In the genomic region with DNA sequence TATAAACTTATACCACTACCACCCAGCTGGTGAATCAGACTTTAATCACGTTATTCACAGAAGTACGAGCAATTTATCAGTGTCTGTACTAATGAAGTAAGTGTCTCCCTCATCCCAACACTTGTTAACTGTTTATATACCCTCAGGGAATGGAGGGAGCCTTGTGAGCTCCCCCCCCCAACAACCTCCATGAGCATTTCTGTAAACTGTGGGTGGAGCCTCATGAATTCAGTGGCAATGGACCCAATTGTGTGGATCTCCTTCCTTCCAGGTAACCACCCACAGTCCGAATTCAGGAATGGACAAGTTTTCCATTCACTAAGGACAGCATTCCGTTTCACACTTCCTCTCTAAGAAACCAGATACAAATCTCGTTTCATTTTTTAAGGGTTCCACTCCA, we compare ENCODE assay signal across 23 mouse cellular contexts. TPM values are rescaled to one million over a fixed set of nuclear protein-coding genes. Genes with fewer than 3 reads are reported as not detected.
DNase-seq lines count a peak whose midpoint lies in the region; ATAC-seq and TF ChIP-seq lines count a peak whose summit lies in the region.
"Had no signal": no experiment of that assay in that cellular context is flagged by ENCODE, and none has a peak within 500 bp of the region (broad histone marks: within the 10 kb centered on the region; RNA-seq: fewer than 3 reads in every experiment).

No protein-coding gene starts in this region.

- no peak for TF ChIP-seq CTCF in testis, adult 2 months (IDR thresholded peaks at IDR 0.05; ENCODE audit: control insufficient read depth, insufficient read depth, insufficient replicate concordance, low read depth, low read length)
- no peak for TF ChIP-seq CTCF in MEL (IDR thresholded peaks at IDR 0.05 in 2 of 3, conservative IDR thresholded peaks at IDR 0.05 in 1 of 3; ENCODE audit: control insufficient read depth in 1 of 3, insufficient read depth in 1 of 3, low read depth in 2 of 3, low read length in 3 of 3, poor library complexity in 1 of 3, severe bottlenecking in 1 of 3)

- 75% methylated on average over 5 of the region's 5 CpGs for WGBS in heart, embryonic 12.5 days
- WGBS in midbrain, embryonic 11.5 days, result 89% methylated on average over 5 of the region's 5 CpGs
- 87% methylated on average over 5 of the region's 5 CpGs for WGBS in midbrain, embryonic 16.5 days

- H3K27ac ChIP-seq in heart, embryonic 12.5 days (ENCODE audit: poor library complexity, severe bottlenecking), result no peak overlapping the region
- H3K27ac ChIP-seq in midbrain, embryonic 11.5 days (ENCODE audit: low read depth, low read length), result no peak overlapping the region
- H3K27ac ChIP-seq in midbrain, embryonic 16.5 days (ENCODE audit: low read length), result no peak overlapping the region
- H3K27ac ChIP-seq in testis, adult 2 months (ENCODE audit: control insufficient read depth, insufficient read depth, low read depth, low read length), result no peak overlapping the region
- H3K27ac ChIP-seq in MEL (ENCODE audit: control insufficient read depth, low read depth, low read length), result peak overlapping the region; percentile 9; the same call in 1 of the 2 replicates

- no peaks in the 10 kb centered on the region; the same call in 1 of the 2 replicates for H3K79me2 ChIP-seq in MEL (ENCODE audit: control insufficient read depth, insufficient read depth, low read length, poor library complexity)

- peak; percentile 63 for DNase-seq in heart, adult 11 months
- peak; percentile 78 for DNase-seq in midbrain, embryonic 11.5 days (ENCODE audit: low spot score, missing footprints)
- DNase-seq in testis, postnatal 14 days (ENCODE audit: low spot score), result no peak
- peak; percentile 25 for DNase-seq in MEL (ENCODE audit: low read depth, low spot score)
- DNase-seq in yolk sac, embryonic 10.5 days (ENCODE audit: low spot score), result no peak
- DNase-seq: adrenal gland, adult 2 months; adrenal gland, adult 8-10 months; adrenal gland, postnatal 10 days; adrenal gland, postnatal 14 days; adrenal gland, postnatal 25 days; adrenal gland, postnatal 36 days; B cell, adult 2 months; cerebellum, adult 11 months; cerebellum, adult 11-12 months; cerebellum, adult 18-20 months had no signal

- TF ChIP-seq RAD21 in MEL (IDR thresholded peaks at IDR 0.05; ENCODE audit: low read depth, low read length), result no peak

- ATAC-seq in heart, embryonic 12.5 days (ENCODE audit: insufficient number of reproducible peaks, low FRiP score), result no peak
- ATAC-seq in midbrain, embryonic 11.5 days (ENCODE audit: low FRiP score), result no peak
- no peak for ATAC-seq in midbrain, embryonic 16.5 days
- ATAC-seq: activated CD4-positive, CD25-positive, alpha-beta regulatory T cell, adult 4 months; CD4-positive, CD25-positive, alpha-beta regulatory T cell, adult 4 months; Patski had no signal

- H3K4me1 ChIP-seq in heart, embryonic 12.5 days (replicated peaks), result peaks cover 3% of the 10 kb centered on the region
- H3K4me1 ChIP-seq in midbrain, embryonic 11.5 days (ENCODE audit: control insufficient read depth, insufficient read depth, low read length), result 0 out of 2 replicates have a peak, but pooled peaks cover 3% of the 10 kb centered on the region
- H3K4me1 ChIP-seq in midbrain, embryonic 16.5 days (ENCODE audit: control insufficient read depth, insufficient read depth, low read length), result peaks cover 3% of the 10 kb centered on the region
- peaks cover 3% of the 10 kb centered on the region for H3K4me1 ChIP-seq in testis, adult 2 months (ENCODE audit: control insufficient read depth, insufficient read depth, low read length)
- peaks cover 19 to 27% of the 10 kb centered on the region in 2 experiments for H3K4me1 ChIP-seq in MEL (ENCODE audit: control insufficient read depth in 1 of 2, insufficient read depth in 2 of 2, low read length in 2 of 2)

- no peak for TF ChIP-seq POLR2A in testis, adult 2 months (IDR thresholded peaks at IDR 0.05; ENCODE audit: control insufficient read depth, low read depth, low read length)
- no peak for TF ChIP-seq POLR2A in MEL (IDR thresholded peaks at IDR 0.05; ENCODE audit: control insufficient read depth in 1 of 2, insufficient read depth in 1 of 2, low read depth in 1 of 2, low read length in 2 of 2, poor library complexity in 1 of 2)

- 0 out of 4 replicates have a peak, but pooled peaks of 1 of the 2 experiments have one; percentile 6 for TF ChIP-seq EP300 in MEL (IDR thresholded peaks at IDR 0.05; ENCODE audit: low read depth in 1 of 2, low read length in 2 of 2)

- no peak overlapping the region for H3K4me3 ChIP-seq in heart, embryonic 12.5 days
- H3K4me3 ChIP-seq in midbrain, embryonic 11.5 days (ENCODE audit: low read depth, low read length), result no peak overlapping the region
- H3K4me3 ChIP-seq in midbrain, embryonic 16.5 days (ENCODE audit: low read depth, low read length), result no peak overlapping the region
- H3K4me3 ChIP-seq in testis, adult 2 months (ENCODE audit: control insufficient read depth, low read depth, low read length), result peak overlapping the region; percentile 39; the same call in 1 of the 2 replicates
- H3K4me3 ChIP-seq in MEL (ENCODE audit: control insufficient read depth in 1 of 2, insufficient read depth in 1 of 2, low read depth in 2 of 2, low read length in 2 of 2), result peak overlapping the region in 1 of 2 experiments; percentile 19; a peak in 1 of 4 replicates

- H3K27me3 ChIP-seq in heart, embryonic 12.5 days (replicated peaks), result no peaks in the 10 kb centered on the region
- no peaks in the 10 kb centered on the region for H3K27me3 ChIP-seq in midbrain, embryonic 11.5 days (ENCODE audit: control insufficient read depth, insufficient read depth, low read length)
- no peaks in the 10 kb centered on the region for H3K27me3 ChIP-seq in midbrain, embryonic 16.5 days (ENCODE audit: control insufficient read depth, insufficient read depth, low read depth, low read length)
- H3K27me3 ChIP-seq in testis, adult 2 months (ENCODE audit: control insufficient read depth, insufficient read depth, low read length), result no peaks in the 10 kb centered on the region
- H3K27me3 ChIP-seq in MEL (ENCODE audit: control insufficient read depth in 1 of 2, insufficient read depth in 2 of 2, low read length in 2 of 2), result no peaks in the 10 kb centered on the region
- H3K27me3 ChIP-seq: CH12.LX, Patski had no signal

- H3K4me2 ChIP-seq in heart, embryonic 12.5 days, result no peak overlapping the region
- H3K4me2 ChIP-seq in midbrain, embryonic 11.5 days, result no peak overlapping the region
- no peak overlapping the region for H3K4me2 ChIP-seq in midbrain, embryonic 16.5 days (ENCODE audit: low read length)

- H3K36me3 ChIP-seq in heart, embryonic 12.5 days, result no peaks in the 10 kb centered on the region
- H3K36me3 ChIP-seq in midbrain, embryonic 11.5 days (ENCODE audit: control insufficient read depth, insufficient read depth, low read length), result no peaks in the 10 kb centered on the region
- no peaks in the 10 kb centered on the region for H3K36me3 ChIP-seq in midbrain, embryonic 16.5 days (ENCODE audit: control insufficient read depth, insufficient read depth, low read length)
- no peaks in the 10 kb centered on the region for H3K36me3 ChIP-seq in testis, adult 2 months (ENCODE audit: control insufficient read depth, insufficient read depth, low read length)
- peaks cover 0 to 21% of the 10 kb centered on the region in 2 experiments; a peak in 2 of 4 replicates for H3K36me3 ChIP-seq in MEL (ENCODE audit: control insufficient read depth in 1 of 2, insufficient read depth in 2 of 2, low read length in 2 of 2)
- H3K36me3 ChIP-seq: G1E had no signal

- no peak overlapping the region for H3K9ac ChIP-seq in heart, embryonic 12.5 days
- H3K9ac ChIP-seq in midbrain, embryonic 11.5 days (ENCODE audit: low read length), result no peak overlapping the region
- no peak overlapping the region for H3K9ac ChIP-seq in midbrain, embryonic 16.5 days (ENCODE audit: low read depth, low read length)
- no peak overlapping the region for H3K9ac ChIP-seq in MEL (ENCODE audit: control insufficient read depth, low read depth, low read length, poor library complexity, severe bottlenecking)

- no peaks in the 10 kb centered on the region for H3K9me3 ChIP-seq in heart, embryonic 12.5 days (replicated peaks)
- no peaks in the 10 kb centered on the region for H3K9me3 ChIP-seq in midbrain, embryonic 11.5 days (ENCODE audit: control insufficient read depth, low read length)
- no peaks in the 10 kb centered on the region for H3K9me3 ChIP-seq in midbrain, embryonic 16.5 days (replicated peaks; ENCODE audit: control insufficient read depth, low read length, poor library complexity, severe bottlenecking)
- H3K9me3 ChIP-seq in MEL (replicated peaks; ENCODE audit: insufficient read depth, low read length), result no peaks in the 10 kb centered on the region
- H3K9me3 ChIP-seq: G1E had no signal

RNA-seq across cellular contexts. Expression of a gene that starts 5.1 kb away (rescaled TPM):
- 7.4 and 10.4 TPM in 2 replicates for polyA plus RNA-seq in heart, embryonic 12.5 days (2016; fragmentation: Nextera tagmentation; extraction: Ambion mirVana)
- polyA plus RNA-seq in midbrain, embryonic 11.5 days (2014; fragmentation: Nextera tagmentation; extraction: Ambion mirVana), result 13.2 and 19.9 TPM in 2 replicates
- polyA plus RNA-seq in midbrain, embryonic 16.5 days (2015; fragmentation: Nextera tagmentation; extraction: Ambion mirVana), result 13.2 and 14.5 TPM in 2 replicates
- 94.0 and 97.4 TPM in 2 replicates for polyA plus RNA-seq in testis, adult 2 months (2012; rRNA removed)
- 4.7 and 4.9 TPM in 2 replicates for total RNA-seq in MEL (2012; rRNA removed)
- 1 to 10 TPM in 1 of 2 experiments, not detected in 1; 8.5 TPM for polyA plus RNA-seq in MEL (2012; ENCODE audit: insufficient read depth in 1 of 2, insufficient read length in 2 of 2, low read depth in 1 of 2, low replicate concordance in 2 of 2, missing spikeins in 1 of 2)

RNA-seq across cellular contexts. Expression of a gene that starts 11.7 kb away (rescaled TPM):
- polyA plus RNA-seq in heart, embryonic 12.5 days (2016; fragmentation: Nextera tagmentation; extraction: Ambion mirVana), result 0.62 and 0.79 TPM in 2 replicates
- 0.23 and 0.68 TPM in 2 replicates for polyA plus RNA-seq in midbrain, embryonic 11.5 days (2014; fragmentation: Nextera tagmentation; extraction: Ambion mirVana)
- 2.3 and 3.4 TPM in 2 replicates for polyA plus RNA-seq in midbrain, embryonic 16.5 days (2015; fragmentation: Nextera tagmentation; extraction: Ambion mirVana)
- 5.4 TPM in 2 replicates for polyA plus RNA-seq in testis, adult 2 months (2012; rRNA removed)
- 0.56 and 0.73 TPM in 2 replicates for total RNA-seq in MEL (2012; rRNA removed)
- polyA plus RNA-seq in MEL (2012; ENCODE audit: insufficient read depth in 1 of 2, insufficient read length in 2 of 2, low read depth in 1 of 2, low replicate concordance in 2 of 2, missing spikeins in 1 of 2), result 1 to 10 TPM in 1 of 2 experiments, not detected in 1; 1.2 TPM

RNA-seq across cellular contexts. Expression of a gene that starts 17.6 kb away (rescaled TPM):
- polyA plus RNA-seq in heart, embryonic 12.5 days (2016; fragmentation: Nextera tagmentation; extraction: Ambion mirVana), result 2.3 and 2.4 TPM in 2 replicates
- 2.4 and 3.3 TPM in 2 replicates for polyA plus RNA-seq in midbrain, embryonic 11.5 days (2014; fragmentation: Nextera tagmentation; extraction: Ambion mirVana)
- polyA plus RNA-seq in midbrain, embryonic 16.5 days (2015; fragmentation: Nextera tagmentation; extraction: Ambion mirVana), result 3.9 and 4.1 TPM in 2 replicates
- polyA plus RNA-seq in testis, adult 2 months (2012; rRNA removed), result 29.4 and 31.2 TPM in 2 replicates
- 10.5 and 12.5 TPM in 2 replicates for total RNA-seq in MEL (2012; rRNA removed)
- 10 to 100 TPM in 1 of 2 experiments, not detected in 1; 18.8 TPM for polyA plus RNA-seq in MEL (2012; ENCODE audit: insufficient read depth in 1 of 2, insufficient read length in 2 of 2, low read depth in 1 of 2, low replicate concordance in 2 of 2, missing spikeins in 1 of 2)

RNA-seq across cellular contexts. Expression of a gene that starts 17.6 kb away (rescaled TPM):
- polyA plus RNA-seq in heart, embryonic 12.5 days (2016; fragmentation: Nextera tagmentation; extraction: Ambion mirVana), result not detected in 2 replicates
- polyA plus RNA-seq in midbrain, embryonic 11.5 days (2014; fragmentation: Nextera tagmentation; extraction: Ambion mirVana), result not detected in 2 replicates
- not detected in 2 replicates for polyA plus RNA-seq in midbrain, embryonic 16.5 days (2015; fragmentation: Nextera tagmentation; extraction: Ambion mirVana)
- polyA plus RNA-seq in testis, adult 2 months (2012; rRNA removed), result 2.0 and 2.2 TPM in 2 replicates
- total RNA-seq in MEL (2012; rRNA removed), result 0.58 and 0.88 TPM in 2 replicates
- polyA plus RNA-seq in MEL (2012; ENCODE audit: insufficient read depth in 1 of 2, insufficient read length in 2 of 2, low read depth in 1 of 2, low replicate concordance in 2 of 2, missing spikeins in 1 of 2), result 1 to 10 TPM in 1 of 2 experiments, not detected in 1; 3.4 TPM
- total RNA-seq: CH12.LX had no signal
- polyA plus RNA-seq: activated CD4-positive, CD25-positive, alpha-beta regulatory T cell, adult 4 months; CD4-positive, CD25-positive, alpha-beta regulatory T cell, adult 4 months had no signal

RNA-seq across cellular contexts. Expression of a gene that starts 26.7 kb away (rescaled TPM):
- polyA plus RNA-seq in heart, embryonic 12.5 days (2016; fragmentation: Nextera tagmentation; extraction: Ambion mirVana), result 96.3 and 101 TPM in 2 replicates
- polyA plus RNA-seq in midbrain, embryonic 11.5 days (2014; fragmentation: Nextera tagmentation; extraction: Ambion mirVana), result 166 and 173 TPM in 2 replicates
- polyA plus RNA-seq in midbrain, embryonic 16.5 days (2015; fragmentation: Nextera tagmentation; extraction: Ambion mirVana), result 150 and 163 TPM in 2 replicates
- polyA plus RNA-seq in testis, adult 2 months (2012; rRNA removed), result 341 and 429 TPM in 2 replicates
- total RNA-seq in MEL (2012; rRNA removed), result 82.3 and 85.8 TPM in 2 replicates
- 100 to 1,000 TPM in 1 of 2 experiments, not detected in 1; 393 TPM for polyA plus RNA-seq in MEL (2012; ENCODE audit: insufficient read depth in 1 of 2, insufficient read length in 2 of 2, low read depth in 1 of 2, low replicate concordance in 2 of 2, missing spikeins in 1 of 2)

Comparison
In these comparisons a context has a peak if more than half of its experiments do, and no peak if none do; other contexts are left out.
1. DNase-seq: peak in heart, adult 11 months (single experiment), midbrain, embryonic 11.5 days (single experiment) and MEL (single experiment); none in testis, postnatal 14 days (single experiment) and yolk sac, embryonic 10.5 days (single experiment).